Mouse (Mus musculus) retina, postnatal 1 day (tissue): ENCODE measurements around the gene Gm28053.

ENCODE experiments used
- DNase-seq: peaks from one replicate; pipeline ENCODE4 v3.0.0-alpha.2; 2012

Gene Gm28053

DNA sequence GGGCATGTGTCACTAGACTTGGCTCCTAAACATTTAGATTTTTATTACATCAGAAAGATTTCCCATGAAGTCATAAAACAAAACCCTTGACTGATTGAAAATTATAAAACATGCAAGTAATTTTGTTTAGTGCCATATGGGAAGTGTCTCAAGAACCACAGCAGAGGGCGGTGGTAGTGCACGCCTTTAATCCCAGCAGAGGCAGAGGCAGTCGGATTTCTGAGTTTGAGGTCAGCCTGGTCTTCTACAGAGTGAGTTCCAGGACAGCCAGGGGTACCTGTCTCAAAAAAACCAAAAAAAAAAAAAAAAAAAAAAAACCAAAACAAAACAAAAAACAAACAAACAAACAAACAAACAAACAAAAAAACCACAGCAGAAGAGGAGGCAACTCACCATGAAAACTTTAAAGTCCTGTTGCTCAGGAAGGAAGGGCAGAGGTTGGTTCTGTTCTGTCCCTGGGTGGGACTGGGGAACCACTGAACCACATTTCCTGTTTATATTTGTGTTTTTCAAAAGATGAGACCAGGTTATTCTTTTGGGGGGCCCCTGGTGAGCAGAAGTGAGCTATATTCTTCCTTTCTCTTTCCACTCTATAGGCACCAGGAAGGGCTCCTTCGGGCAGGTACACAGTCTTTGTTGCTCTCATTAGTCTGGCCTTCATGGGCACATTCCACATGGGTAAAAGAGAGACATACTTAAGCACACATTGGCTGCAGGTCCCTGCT, 21.4 kb upstream of the Gm28053 start:
- DNase-seq: no peak

GRCm38 (mm10) chr6:48697555-48697930, 20.9 kb upstream of the Gm28053 start:
- DNase-seq: no peak

- no peak for DNase-seq
Measured at GRCm38 (mm10) chr6:48698066-48698856, 20.1 kb upstream of the Gm28053 start.

DNA sequence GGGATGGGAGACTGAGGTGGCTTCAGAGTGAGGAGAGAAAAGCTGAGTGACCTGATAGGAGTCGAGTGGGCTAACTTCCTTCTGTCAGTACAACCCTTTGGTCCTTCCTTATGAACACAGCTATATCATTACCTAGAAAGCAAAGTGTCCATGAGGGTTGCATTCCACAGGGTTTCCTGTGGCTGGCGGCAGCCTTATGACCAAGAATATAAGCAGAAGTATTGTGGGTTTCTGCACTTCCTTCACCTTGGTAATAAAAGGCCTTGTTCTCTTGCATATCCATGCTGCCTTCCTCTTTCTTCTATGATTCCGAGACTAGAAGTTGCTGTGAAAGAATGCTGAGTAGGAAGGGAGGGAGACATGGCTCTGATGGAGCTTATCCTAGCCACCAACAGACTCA, 19.5 kb upstream of the Gm28053 start:
- no peak for DNase-seq

GRCm38 (mm10) chr6:48700251-48701075, 17.9 kb upstream of the Gm28053 start:
- no peak for DNase-seq

DNA sequence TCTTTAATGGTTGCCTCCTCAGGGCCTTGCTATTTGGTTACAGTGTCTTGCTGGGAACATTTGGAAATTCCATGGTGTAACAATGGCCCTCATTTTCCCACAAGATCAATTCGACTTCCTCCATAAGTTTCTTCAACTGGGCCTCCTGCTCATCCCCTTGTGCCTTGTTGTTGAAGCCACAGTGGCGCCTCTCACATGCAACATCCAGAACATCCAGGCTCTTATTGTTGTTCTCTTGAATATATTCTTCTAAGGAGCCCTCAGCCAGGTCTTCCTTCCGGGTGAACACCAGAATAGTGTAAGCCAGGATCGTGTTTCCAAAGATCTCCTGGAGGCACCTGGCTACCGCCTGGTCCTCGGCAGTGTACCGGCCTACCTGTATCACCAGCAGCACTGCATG, 16.3 kb upstream of the Gm28053 start:
- no peak for DNase-seq

- no peak for DNase-seq
Measured at GRCm38 (mm10) chr6:48702601-48703000, 15.8 kb upstream of the Gm28053 start.

- no peak for DNase-seq
Measured at GRCm38 (mm10) chr6:48704146-48704545, 14.3 kb upstream of the Gm28053 start.

GRCm38 (mm10) chr6:48706130-48706529, 12.3 kb upstream of the Gm28053 start:
- no peak for DNase-seq

DNA sequence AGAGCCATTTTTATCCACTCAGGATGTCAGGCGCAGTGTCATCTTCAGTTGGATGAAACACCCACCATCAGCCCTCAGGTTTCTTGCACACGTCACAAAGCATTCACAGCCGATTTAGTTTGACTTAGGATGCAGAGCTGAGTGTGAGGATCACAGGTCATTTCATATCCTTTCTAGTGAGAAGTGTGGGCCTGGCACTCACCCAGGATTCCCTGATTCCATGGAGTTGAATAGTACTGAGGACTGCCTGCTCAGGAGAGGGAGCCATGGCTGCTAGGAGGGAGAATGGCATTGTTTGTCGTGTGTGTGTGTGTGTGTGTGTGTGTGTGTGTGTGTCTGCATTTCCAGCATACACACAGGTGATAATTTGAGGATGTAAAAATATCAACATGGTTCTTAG, 1.9 kb downstream of the Gm28053 start:
- DNase-seq: no peak

GRCm38 (mm10) chr6:48723468-48723867, 5.1 kb downstream of the Gm28053 start:
- no peak for DNase-seq

DNA sequence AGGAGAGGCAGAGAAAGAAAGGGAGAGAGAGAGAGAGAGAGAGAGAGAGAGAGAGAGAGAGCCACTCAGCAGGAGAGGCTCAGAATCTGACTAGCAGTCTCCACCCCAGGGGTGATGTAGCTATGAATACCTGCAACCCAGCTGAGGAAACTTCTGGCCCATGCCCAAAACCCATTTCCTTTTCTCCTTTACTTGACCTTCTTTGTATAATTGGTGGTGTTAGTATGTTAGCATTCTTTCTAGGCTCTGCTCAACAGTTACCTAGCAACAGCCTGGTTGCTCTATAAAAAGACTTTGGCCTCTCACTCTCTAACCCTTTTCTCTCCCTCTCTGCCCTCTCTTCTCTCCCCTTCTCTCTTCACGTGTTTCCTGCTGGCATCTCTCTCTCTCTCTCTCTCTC, 7.1 kb downstream of the Gm28053 start:
- DNase-seq: peak; percentile 13

DNA sequence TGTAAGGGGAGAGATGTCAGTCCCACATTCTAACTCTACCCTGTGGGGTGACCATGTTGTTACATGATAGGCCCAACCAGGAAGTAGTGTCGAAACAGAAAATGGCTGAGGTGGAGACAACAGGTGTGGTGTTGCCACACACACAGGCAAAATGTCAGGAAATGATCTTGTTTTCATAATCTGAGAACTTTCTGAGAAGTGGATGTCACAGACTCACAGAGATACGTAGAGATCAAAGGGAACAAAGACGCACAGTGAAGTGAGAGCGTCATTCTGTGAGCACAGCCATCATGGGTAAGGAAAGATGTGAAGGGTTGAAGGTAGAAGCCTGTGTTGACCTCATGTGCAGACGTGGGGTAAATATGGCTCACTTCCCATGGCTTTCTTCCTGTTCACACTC, 9.4 kb downstream of the Gm28053 start:
- no peak for DNase-seq

DNA sequence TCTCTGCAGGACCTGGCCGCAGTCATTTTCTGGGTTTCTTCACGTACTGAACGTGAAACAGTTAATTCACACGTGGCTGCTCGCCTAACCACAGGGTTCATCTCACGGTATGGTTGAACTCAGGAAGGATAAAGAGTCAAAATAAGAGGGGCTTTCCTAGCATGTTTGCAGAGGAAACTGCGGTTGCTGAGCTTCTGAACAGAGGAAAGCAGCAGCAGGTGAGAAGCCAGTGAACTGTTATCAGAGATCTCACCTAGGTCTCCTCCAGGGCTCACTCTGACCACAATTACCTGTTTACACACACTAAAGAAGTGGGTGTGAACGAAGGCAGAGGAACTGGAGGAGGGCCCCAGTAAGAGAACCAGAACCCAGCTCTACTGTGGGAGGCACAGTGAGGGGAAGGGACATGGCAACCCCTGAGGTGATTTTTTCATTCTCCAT, 14.5 kb downstream of the Gm28053 start:
- DNase-seq: no peak

- no peak for DNase-seq
Measured at GRCm38 (mm10) chr6:48733660-48734059, 15.3 kb downstream of the Gm28053 start.

- no peak for DNase-seq
Measured at GRCm38 (mm10) chr6:48737053-48737452, 18.6 kb downstream of the Gm28053 start.

DNA sequence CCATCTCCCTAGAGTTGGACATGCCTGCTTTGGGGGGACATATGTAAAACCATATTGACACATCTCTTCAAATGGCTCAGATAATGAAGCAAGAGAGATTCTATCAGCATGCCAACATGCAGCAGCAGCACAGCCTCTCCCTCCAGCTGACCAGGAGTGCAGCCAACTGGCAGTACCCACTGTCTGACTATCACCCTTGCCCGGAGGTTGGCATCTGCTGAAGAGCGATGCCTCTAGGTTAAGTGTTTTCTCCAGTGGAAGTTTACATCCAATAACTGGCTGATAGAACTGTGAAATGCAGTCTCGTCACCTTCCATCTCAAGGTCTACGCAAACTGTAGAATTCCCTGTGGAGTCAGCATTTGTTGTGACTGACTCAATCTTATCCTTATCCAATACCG, 19.3 kb downstream of the Gm28053 start:
- no peak for DNase-seq

DNA sequence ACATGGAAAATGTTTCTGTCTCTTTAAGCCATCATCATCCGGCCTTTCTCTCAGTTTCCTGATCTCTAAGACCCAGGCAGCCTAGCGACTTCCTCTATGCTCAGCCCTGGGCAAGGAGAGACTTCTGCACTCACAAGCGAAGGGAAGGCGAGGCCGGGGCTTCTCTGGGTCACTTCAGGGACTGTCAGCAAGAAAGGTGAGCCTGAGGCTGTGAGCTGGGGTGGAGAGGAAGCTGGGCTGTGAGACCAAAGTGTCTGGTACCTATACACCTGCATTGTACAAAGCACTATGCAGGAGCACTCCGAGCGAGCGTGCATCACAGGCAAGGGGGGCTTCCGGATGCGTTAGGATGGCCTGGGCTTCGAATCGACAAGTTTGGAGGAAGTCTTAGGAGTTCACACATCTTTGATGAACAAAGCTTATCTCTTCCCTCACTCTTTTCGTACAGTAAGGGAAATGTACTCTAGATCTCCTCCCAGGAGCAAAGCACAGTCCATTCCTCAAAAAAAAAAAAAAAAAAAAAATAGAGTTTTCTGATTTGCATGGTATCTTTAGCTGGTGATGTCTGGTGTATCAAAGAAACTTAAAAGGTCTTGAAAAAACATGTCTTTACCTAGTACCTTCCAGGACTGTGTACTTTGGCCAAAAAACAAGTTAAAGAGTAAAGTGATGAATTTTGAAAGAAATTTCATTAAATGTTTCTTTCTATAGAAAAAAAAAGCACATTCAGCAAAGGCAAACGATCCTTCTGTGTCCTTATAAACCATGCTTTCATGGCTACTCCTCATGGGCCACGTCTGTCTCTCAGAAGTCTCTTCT, 20.8 kb downstream of the Gm28053 start, which contains the start of gene Gimap1:
Gene Gimap1, plus strand, starts transcription at position 94 of the 819 bp plus-strand sequence.
- DNase-seq: no peak

DNA sequence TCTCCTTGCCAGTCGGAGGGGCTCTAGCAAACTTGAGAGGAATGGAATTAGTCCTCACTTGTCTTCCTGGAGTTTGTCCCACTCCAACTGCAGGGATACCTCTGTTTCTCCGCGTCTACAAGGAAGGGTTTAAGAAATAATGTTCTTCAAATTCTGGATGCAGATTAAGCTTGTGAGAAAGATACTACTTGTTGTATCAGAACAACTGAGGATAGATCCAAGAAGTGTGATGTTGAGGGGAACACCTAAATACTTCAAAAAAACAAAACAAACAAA, 21.3 kb downstream of the Gm28053 start:
- DNase-seq: no peak

DNA sequence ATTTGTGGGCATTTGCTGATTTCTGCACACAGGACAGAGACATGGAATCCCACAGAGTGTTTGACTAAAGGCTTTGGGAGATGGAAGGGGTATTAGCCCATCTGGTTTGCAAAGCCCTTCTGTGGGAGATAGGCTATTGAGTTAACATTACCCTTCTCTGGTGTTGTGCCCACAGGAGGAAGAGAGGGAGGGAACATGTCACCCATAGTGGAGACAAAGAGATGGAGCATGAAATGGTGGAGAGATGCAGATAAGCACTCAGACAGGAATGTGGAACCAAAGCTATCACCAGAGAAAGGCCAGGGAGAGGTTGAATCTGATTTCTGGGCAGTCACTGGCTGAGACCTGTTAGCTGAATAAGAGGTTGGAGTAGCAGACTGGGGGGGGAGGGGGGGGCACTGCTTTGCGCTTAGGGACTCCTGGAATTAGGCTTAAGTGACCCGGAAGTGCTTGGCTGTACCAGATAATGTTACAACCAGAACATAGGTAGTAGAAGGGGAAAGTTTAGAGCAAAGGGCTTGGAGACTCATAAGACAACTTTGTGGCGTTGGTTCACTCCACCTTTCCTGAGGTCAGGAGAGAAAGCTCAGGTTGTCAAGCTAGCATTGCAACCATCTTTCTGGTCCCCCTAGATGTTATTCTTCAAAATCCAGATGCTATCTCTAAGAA, 22.2 kb downstream of the Gm28053 start:
- DNase-seq: no peak

- no peak for DNase-seq
Measured at GRCm38 (mm10) chr6:48741273-48741672, 22.9 kb downstream of the Gm28053 start.

GRCm38 (mm10) chr6:48741711-48742206, 23.4 kb downstream of the Gm28053 start:
- no peak for DNase-seq
